Mouse (Mus musculus): Measurements from ENCODE around the gene Tmem88. TPM values are rescaled to one million over a fixed set of nuclear protein-coding genes. Genes with fewer than 3 reads are reported as not detected.

Tmem88 gene
- total RNA-seq (2012; rRNA removed), result 23.9 and 43.3 TPM in 2 replicates

DNA sequence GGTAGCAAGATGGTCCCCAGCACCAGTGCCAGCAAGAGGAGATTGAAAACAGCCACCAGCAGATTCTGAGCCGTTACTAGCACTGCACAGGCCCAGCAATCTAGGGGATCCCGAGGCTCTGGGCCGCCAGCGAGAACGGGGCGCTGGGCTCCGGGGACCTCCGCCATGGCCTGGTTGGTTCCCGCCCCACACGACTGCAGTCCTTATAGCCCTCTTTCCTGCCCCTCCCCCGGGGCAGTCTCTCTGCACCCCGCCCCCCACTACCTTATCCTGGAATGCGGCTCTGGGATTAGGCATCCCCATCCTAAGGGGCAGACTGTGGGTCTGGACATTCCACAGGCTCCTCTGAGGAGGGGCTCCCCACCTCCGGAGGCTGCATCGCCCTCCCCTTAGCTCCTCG, at the start of gene Tmem88:
Tmem88 (minus strand) TSS at position 176 of the 400 bp plus-strand sequence.
- no peak within 1 kb of the TSS for H3K27ac ChIP-seq (ENCODE audit: insufficient read depth, low read depth, low read length, poor library complexity, severe bottlenecking)

DNA sequence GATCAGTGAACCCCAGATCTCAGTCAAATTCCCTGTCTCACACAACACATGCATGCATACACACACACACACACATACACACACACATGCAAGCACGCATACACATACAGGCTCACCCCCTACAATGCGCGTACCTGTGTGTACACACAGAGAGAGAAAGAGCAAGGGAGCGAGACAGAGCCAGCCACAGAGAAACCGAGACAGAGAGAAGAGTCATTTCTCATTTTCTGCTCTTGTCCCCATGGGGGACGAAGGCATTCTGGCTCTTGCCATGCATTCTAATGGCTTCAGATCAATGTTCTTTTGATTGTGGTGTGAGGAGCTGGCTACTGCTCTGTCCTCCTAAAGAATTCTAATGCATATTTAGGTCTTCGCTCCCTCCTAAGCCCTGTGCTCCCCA, 49.3 kb upstream of the Tmem88 start:
- peaks cover 0 to 11% of the 10 kb centered on the region in 2 experiments; a peak in 2 of 4 replicates for H3K4me1 ChIP-seq (ENCODE audit: control insufficient read depth in 2 of 2, insufficient read depth in 2 of 2, low read length in 2 of 2, poor library complexity in 1 of 2)
- no peaks in the 10 kb centered on the region for H3K9me3 ChIP-seq (ENCODE audit: control insufficient read depth, insufficient read depth, low read depth, low read length)
- in situ Hi-C loops (cut with MboI; ENCODE audit: low sequenced_read_pairs in 2 of 2, unreplicated experiment in 2 of 2), result no loop called here
- no peak overlapping the region for H3K4me3 ChIP-seq (ENCODE audit: insufficient read depth in 1 of 2, low read depth in 1 of 2, low read length in 2 of 2, poor library complexity in 1 of 2, severe bottlenecking in 1 of 2)
- no peak overlapping the region for H3K9ac ChIP-seq (ENCODE audit: insufficient read depth, low read depth, low read length, poor library complexity, severe bottlenecking)
- no peak overlapping the region for H3K27ac ChIP-seq (ENCODE audit: insufficient read depth, low read depth, low read length, poor library complexity, severe bottlenecking)
- no peaks in the 10 kb centered on the region for H3K36me3 ChIP-seq (ENCODE audit: control insufficient read depth, insufficient read depth, low read length, poor library complexity, severe bottlenecking)
- TF ChIP-seq ZC3H11A (IDR thresholded peaks at IDR 0.05; ENCODE audit: borderline replicate concordance, low read depth, low read length) (no peak), CHD2 (IDR thresholded peaks at IDR 0.05; ENCODE audit: low read depth, low read length) (no peak), ZNF384 (IDR thresholded peaks at IDR 0.05; ENCODE audit: low read depth, low read length) (no peak), HCFC1 (IDR thresholded peaks at IDR 0.05; ENCODE audit: borderline replicate concordance, insufficient read depth, low read length) (no peak), MAFK (IDR thresholded peaks at IDR 0.05; ENCODE audit: insufficient read depth, low read depth, low read length) (no peak)
- no peak for DNase-seq (ENCODE audit: low read depth, low spot score)

More for the DNA sequence above, at the start of gene Tmem88:
- no peaks in the 10 kb centered on the region for H3K9me3 ChIP-seq (ENCODE audit: control insufficient read depth, insufficient read depth, low read depth, low read length)
- H3K4me1 ChIP-seq (ENCODE audit: control insufficient read depth in 2 of 2, insufficient read depth in 2 of 2, low read length in 2 of 2, poor library complexity in 1 of 2), result peaks cover 0 to 9% of the 10 kb centered on the region in 2 experiments; a peak in 1 of 4 replicates
- no peak for TF ChIP-seq HCFC1 (IDR thresholded peaks at IDR 0.05; ENCODE audit: borderline replicate concordance, insufficient read depth, low read length)
- TF ChIP-seq ZNF384 (IDR thresholded peaks at IDR 0.05; ENCODE audit: low read depth, low read length), result no peak
- TF ChIP-seq ZC3H11A (IDR thresholded peaks at IDR 0.05; ENCODE audit: borderline replicate concordance, low read depth, low read length), result no peak
- TF ChIP-seq CHD2 (IDR thresholded peaks at IDR 0.05; ENCODE audit: low read depth, low read length), result 0 out of 2 replicates have a peak, but pooled peaks have one; percentile 18
- no peak for TF ChIP-seq MAFK (IDR thresholded peaks at IDR 0.05; ENCODE audit: insufficient read depth, low read depth, low read length)
- peaks cover 18% of the 10 kb centered on the region; the same call in 1 of the 2 replicates for H3K36me3 ChIP-seq (ENCODE audit: control insufficient read depth, insufficient read depth, low read length, poor library complexity, severe bottlenecking)
- H3K9ac ChIP-seq (ENCODE audit: insufficient read depth, low read depth, low read length, poor library complexity, severe bottlenecking), result peak within 1 kb of the TSS; percentile 81
- in situ Hi-C loops (cut with MboI; ENCODE audit: low sequenced_read_pairs in 2 of 2, unreplicated experiment in 2 of 2), result no loop called here
- no peak for DNase-seq (ENCODE audit: low read depth, low spot score)
- peak within 1 kb of the TSS; percentile 65 to 80 for H3K4me3 ChIP-seq (ENCODE audit: insufficient read depth in 1 of 2, low read depth in 1 of 2, low read length in 2 of 2, poor library complexity in 1 of 2, severe bottlenecking in 1 of 2)

DNA sequence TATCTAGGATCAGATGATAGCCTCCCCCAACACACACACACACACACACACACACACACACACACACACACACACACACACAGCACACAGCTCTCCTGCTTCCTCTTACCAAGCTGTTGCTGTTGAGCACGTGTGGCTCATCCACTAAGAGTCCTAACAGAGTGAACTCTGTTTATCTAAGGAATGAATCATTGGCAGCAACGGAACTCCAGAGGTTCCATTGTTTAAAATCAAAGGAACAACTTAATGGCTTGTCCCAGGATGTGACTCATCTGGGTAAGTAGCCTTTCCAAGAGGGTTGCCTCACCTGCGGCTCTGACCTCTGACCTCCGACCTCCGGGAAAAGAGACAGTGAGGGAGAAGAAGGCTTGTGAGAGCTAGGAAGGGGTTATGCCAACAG, 45.3 kb upstream of the Tmem88 start:
- in situ Hi-C loops (cut with MboI; ENCODE audit: low sequenced_read_pairs in 2 of 2, unreplicated experiment in 2 of 2), result no loop called here
- no peak for DNase-seq (ENCODE audit: low read depth, low spot score)

DNA sequence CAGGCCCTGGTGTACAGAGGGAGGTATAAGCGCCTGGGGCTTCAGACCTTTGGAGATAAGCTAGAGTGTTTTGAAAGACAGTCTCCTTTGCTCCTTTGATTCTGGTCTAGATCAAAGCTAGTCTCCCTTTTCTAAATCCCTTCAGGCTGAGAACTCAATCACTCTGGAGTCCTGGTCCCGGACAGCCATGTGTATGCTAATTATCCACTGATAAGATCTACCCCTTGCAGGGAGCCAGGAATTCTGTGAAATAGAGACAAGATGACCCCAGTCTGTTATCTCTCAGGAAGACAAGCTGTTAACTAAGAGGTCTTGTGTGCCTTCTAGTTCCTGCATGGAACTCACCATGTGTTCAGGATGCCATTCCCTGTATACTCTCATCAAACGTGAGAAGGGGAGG, 39.3 kb upstream of the Tmem88 start:
- Histone ChIP-seq H3K36me3 (ENCODE audit: control insufficient read depth, insufficient read depth, low read length, poor library complexity, severe bottlenecking) (no peaks in the 10 kb centered on the region), H3K9me3 (ENCODE audit: control insufficient read depth, insufficient read depth, low read depth, low read length) (no peaks in the 10 kb centered on the region), H3K4me3 (ENCODE audit: insufficient read depth in 1 of 2, low read depth in 1 of 2, low read length in 2 of 2, poor library complexity in 1 of 2, severe bottlenecking in 1 of 2) (no peak overlapping the region), H3K27ac (ENCODE audit: insufficient read depth, low read depth, low read length, poor library complexity, severe bottlenecking) (no peak overlapping the region), H3K9ac (ENCODE audit: insufficient read depth, low read depth, low read length, poor library complexity, severe bottlenecking) (no peak overlapping the region), H3K4me1 (ENCODE audit: control insufficient read depth in 2 of 2, insufficient read depth in 2 of 2, low read length in 2 of 2, poor library complexity in 1 of 2) (peaks cover 0 to 4% of the 10 kb centered on the region in 2 experiments; a peak in 2 of 4 replicates)
- TF ChIP-seq ZNF384 (IDR thresholded peaks at IDR 0.05; ENCODE audit: low read depth, low read length), result no peak
- no peak for TF ChIP-seq CHD2 (IDR thresholded peaks at IDR 0.05; ENCODE audit: low read depth, low read length)
- TF ChIP-seq HCFC1 (IDR thresholded peaks at IDR 0.05; ENCODE audit: borderline replicate concordance, insufficient read depth, low read length), result no peak
- TF ChIP-seq ZC3H11A (IDR thresholded peaks at IDR 0.05; ENCODE audit: borderline replicate concordance, low read depth, low read length), result no peak
- TF ChIP-seq MAFK (IDR thresholded peaks at IDR 0.05; ENCODE audit: insufficient read depth, low read depth, low read length), result no peak
- peak; percentile 52 for DNase-seq (ENCODE audit: low read depth, low spot score)
- in situ Hi-C loops (cut with MboI; ENCODE audit: low sequenced_read_pairs in 2 of 2, unreplicated experiment in 2 of 2), result no loop called here

More for the DNA sequence above, 45.3 kb upstream of the Tmem88 start:
- TF ChIP-seq CHD2 (IDR thresholded peaks at IDR 0.05; ENCODE audit: low read depth, low read length) (peak; percentile 66), MAFK (IDR thresholded peaks at IDR 0.05; ENCODE audit: insufficient read depth, low read depth, low read length) (no peak)
- peaks cover 0 to 5% of the 10 kb centered on the region in 2 experiments; a peak in 1 of 4 replicates for H3K4me1 ChIP-seq (ENCODE audit: control insufficient read depth in 2 of 2, insufficient read depth in 2 of 2, low read length in 2 of 2, poor library complexity in 1 of 2)
- no peaks in the 10 kb centered on the region for H3K9me3 ChIP-seq (ENCODE audit: control insufficient read depth, insufficient read depth, low read depth, low read length)
- H3K27ac ChIP-seq (ENCODE audit: insufficient read depth, low read depth, low read length, poor library complexity, severe bottlenecking), result no peak overlapping the region
- H3K4me3 ChIP-seq (ENCODE audit: insufficient read depth in 1 of 2, low read depth in 1 of 2, low read length in 2 of 2, poor library complexity in 1 of 2, severe bottlenecking in 1 of 2), result no peak overlapping the region
- no peak overlapping the region for H3K9ac ChIP-seq (ENCODE audit: insufficient read depth, low read depth, low read length, poor library complexity, severe bottlenecking)
- no peaks in the 10 kb centered on the region for H3K36me3 ChIP-seq (ENCODE audit: control insufficient read depth, insufficient read depth, low read length, poor library complexity, severe bottlenecking)

DNA sequence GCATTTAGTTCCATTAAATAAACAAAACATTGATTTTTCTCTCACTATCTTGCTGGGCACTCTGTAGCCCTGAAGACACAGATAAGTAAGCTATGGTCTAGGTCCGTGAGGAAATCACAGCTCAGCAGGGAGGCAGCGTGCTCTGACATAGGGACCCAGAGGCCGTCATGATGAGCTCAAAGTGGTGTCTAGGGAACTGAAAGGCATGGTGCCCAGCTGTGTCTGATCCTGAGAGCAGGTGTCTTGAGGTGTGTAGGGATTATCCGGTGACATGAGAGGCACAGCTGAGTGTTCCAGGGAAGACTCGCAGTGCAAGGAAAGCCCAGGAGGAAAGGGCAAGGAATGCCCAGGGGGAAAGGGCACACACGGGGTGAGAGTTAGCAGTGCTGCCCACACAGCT, 35.2 kb upstream of the Tmem88 start:
- Histone ChIP-seq H3K9me3 (ENCODE audit: control insufficient read depth, insufficient read depth, low read depth, low read length) (no peaks in the 10 kb centered on the region), H3K4me3 (ENCODE audit: insufficient read depth in 1 of 2, low read depth in 1 of 2, low read length in 2 of 2, poor library complexity in 1 of 2, severe bottlenecking in 1 of 2) (no peak overlapping the region), H3K4me1 (ENCODE audit: control insufficient read depth in 2 of 2, insufficient read depth in 2 of 2, low read length in 2 of 2, poor library complexity in 1 of 2) (peaks cover 0 to 12% of the 10 kb centered on the region in 2 experiments; a peak in 2 of 4 replicates), H3K36me3 (ENCODE audit: control insufficient read depth, insufficient read depth, low read length, poor library complexity, severe bottlenecking) (no peaks in the 10 kb centered on the region), H3K9ac (ENCODE audit: insufficient read depth, low read depth, low read length, poor library complexity, severe bottlenecking) (no peak overlapping the region), H3K27ac (ENCODE audit: insufficient read depth, low read depth, low read length, poor library complexity, severe bottlenecking) (no peak overlapping the region)
- in situ Hi-C loops (cut with MboI; ENCODE audit: low sequenced_read_pairs in 2 of 2, unreplicated experiment in 2 of 2), result no loop called here
- DNase-seq (ENCODE audit: low read depth, low spot score), result no peak
- TF ChIP-seq ZC3H11A (IDR thresholded peaks at IDR 0.05; ENCODE audit: borderline replicate concordance, low read depth, low read length), result no peak
- TF ChIP-seq ZNF384 (IDR thresholded peaks at IDR 0.05; ENCODE audit: low read depth, low read length), result no peak
- TF ChIP-seq HCFC1 (IDR thresholded peaks at IDR 0.05; ENCODE audit: borderline replicate concordance, insufficient read depth, low read length), result no peak
- no peak for TF ChIP-seq CHD2 (IDR thresholded peaks at IDR 0.05; ENCODE audit: low read depth, low read length)
- TF ChIP-seq MAFK (IDR thresholded peaks at IDR 0.05; ENCODE audit: insufficient read depth, low read depth, low read length), result no peak
